ENCODE assay signal across 9 mouse cellular contexts in the genomic region with DNA sequence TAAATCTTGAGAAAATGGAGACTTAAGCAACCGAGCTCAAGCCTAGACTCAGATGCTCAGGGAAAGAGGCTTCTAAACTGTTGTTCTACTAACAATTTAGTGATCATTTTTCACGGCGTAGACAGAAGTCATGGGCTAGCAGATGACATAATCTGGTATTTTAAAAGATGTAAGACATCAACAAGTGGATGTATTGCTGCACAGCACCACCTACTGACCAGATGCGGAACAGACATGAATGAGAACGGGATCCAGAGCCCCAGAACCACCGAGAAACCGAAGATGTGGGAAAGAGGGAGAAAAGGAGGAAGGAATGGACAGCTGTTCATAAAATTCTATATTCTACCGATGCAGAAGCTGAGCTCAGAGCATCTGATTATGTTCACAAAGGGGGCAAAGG.
DNase-seq lines count a peak whose midpoint lies in the region; ATAC-seq and TF ChIP-seq lines count a peak whose summit lies in the region.
"Had no signal": no experiment of that assay in that cellular context is flagged by ENCODE, and none has a peak within 500 bp of the region (broad histone marks: within the 10 kb centered on the region; RNA-seq: fewer than 3 reads in every experiment).

No protein-coding gene starts in this region.

- 7% methylated on average over 8 of the region's 8 CpGs for WGBS in spleen, adult 2 months
- 8% methylated on average over 8 of the region's 8 CpGs for WGBS in intestine, postnatal 0 days
- WGBS in neural tube, embryonic 15.5 days: 17% methylated on average over 8 of the region's 8 CpGs

- intact Hi-C loops in left cerebral cortex, postnatal 4 days (cut with DNase I): loop anchor here (2.0 to 10.0 kb wide), 3 partner anchors 697 to 1367 kb away; no protein-coding TSS in a partner anchor

- no peak for TF ChIP-seq POLR2A in spleen, adult 2 months (IDR thresholded peaks at IDR 0.05; ENCODE audit: low read depth, low read length)

- peak; percentile 79 for ATAC-seq in frontal cortex, adult (ENCODE audit: low TSS enrichment)
- no peak for ATAC-seq in intestine, postnatal 0 days
- peak; percentile 24; the same call in 1 of the 2 replicates for ATAC-seq in neural tube, embryonic 15.5 days (ENCODE audit: low FRiP score)

- no peak overlapping the region for H3K9ac ChIP-seq in intestine, postnatal 0 days (ENCODE audit: low read depth, low read length)
- H3K9ac ChIP-seq in neural tube, embryonic 15.5 days (replicated peaks): no peak overlapping the region
- H3K9ac ChIP-seq: stomach, embryonic 15.5 days had no signal

- H3K27ac ChIP-seq in spleen, adult 2 months (ENCODE audit: insufficient read depth, low read length): no peak overlapping the region
- no peak overlapping the region for H3K27ac ChIP-seq in intestine, postnatal 0 days (ENCODE audit: low read depth, low read length)
- no peak overlapping the region for H3K27ac ChIP-seq in neural tube, embryonic 15.5 days (replicated peaks)
- H3K27ac ChIP-seq: stomach, embryonic 15.5 days had no signal

- H3K9me3 ChIP-seq in intestine, postnatal 0 days (ENCODE audit: control insufficient read depth): no peaks in the 10 kb centered on the region
- no peaks in the 10 kb centered on the region for H3K9me3 ChIP-seq in neural tube, embryonic 15.5 days (replicated peaks)
- H3K9me3 ChIP-seq: stomach, embryonic 15.5 days had no signal

- peak; percentile 32; the same call in 1 of the 2 replicates for TF ChIP-seq CTCF in spleen, adult 2 months (IDR thresholded peaks at IDR 0.05; ENCODE audit: extremely low read depth, insufficient read depth, insufficient read length, insufficient replicate concordance)
- peak; percentile 86 for TF ChIP-seq CTCF in intestine, postnatal 0 days (IDR thresholded peaks at IDR 0.05; ENCODE audit: low read depth)

- no peak for DNase-seq in spleen, adult 2 months (ENCODE audit: low read depth in 1 of 2, low spot score in 2 of 2)
- DNase-seq in spleen, adult 12 weeks (ENCODE audit: low spot score): no peak
- peak; percentile 42 to 65 for DNase-seq in cerebellum, adult 18-20 months
- DNase-seq in left cerebral cortex, postnatal 4 days: peak; percentile 73
- DNase-seq in urinary bladder, adult 2 months (ENCODE audit: low spot score): peak; percentile 24

- no peaks in the 10 kb centered on the region for H3K27me3 ChIP-seq in spleen, adult 2 months (ENCODE audit: control insufficient read depth, insufficient read depth, low read length)
- no peaks in the 10 kb centered on the region for H3K27me3 ChIP-seq in intestine, postnatal 0 days (replicated peaks; ENCODE audit: control insufficient read depth, insufficient read depth, low read length)
- no peaks in the 10 kb centered on the region for H3K27me3 ChIP-seq in neural tube, embryonic 15.5 days (replicated peaks)
- H3K27me3 ChIP-seq: stomach, embryonic 15.5 days had no signal

- no peaks in the 10 kb centered on the region for H3K4me1 ChIP-seq in spleen, adult 2 months (ENCODE audit: control insufficient read depth, insufficient read depth, insufficient read length)
- no peaks in the 10 kb centered on the region for H3K4me1 ChIP-seq in intestine, postnatal 0 days (replicated peaks; ENCODE audit: control insufficient read depth, insufficient read depth, low read length)
- H3K4me1 ChIP-seq in neural tube, embryonic 15.5 days: no peaks in the 10 kb centered on the region
- H3K4me1 ChIP-seq: stomach, embryonic 15.5 days had no signal

- no peaks in the 10 kb centered on the region for H3K36me3 ChIP-seq in spleen, adult 2 months (ENCODE audit: control insufficient read depth, insufficient read depth, low read length)
- H3K36me3 ChIP-seq in intestine, postnatal 0 days (ENCODE audit: control insufficient read depth, insufficient read depth): no peaks in the 10 kb centered on the region
- H3K36me3 ChIP-seq in neural tube, embryonic 15.5 days: no peaks in the 10 kb centered on the region
- H3K36me3 ChIP-seq: stomach, embryonic 15.5 days had no signal

- H3K4me2 ChIP-seq in intestine, postnatal 0 days (replicated peaks; ENCODE audit: low read depth): no peak overlapping the region
- H3K4me2 ChIP-seq in neural tube, embryonic 15.5 days: no peak overlapping the region
- H3K4me2 ChIP-seq: stomach, embryonic 15.5 days had no signal

- H3K4me3 ChIP-seq in spleen, adult 2 months (ENCODE audit: extremely low read depth, insufficient read depth, insufficient read length): no peak overlapping the region
- no peak overlapping the region for H3K4me3 ChIP-seq in intestine, postnatal 0 days (ENCODE audit: low read depth, low read length)
- no peak overlapping the region for H3K4me3 ChIP-seq in neural tube, embryonic 15.5 days (replicated peaks)
- H3K4me3 ChIP-seq: stomach, embryonic 15.5 days had no signal

Comparison
In these comparisons a context has a peak if more than half of its experiments do, and no peak if none do; other contexts are left out.
1. DNase-seq: peak in cerebellum, adult 18-20 months (2 of 2), left cerebral cortex, postnatal 4 days (single experiment) and urinary bladder, adult 2 months (single experiment); none in spleen, adult 2 months (0 of 2) and spleen, adult 12 weeks (single experiment).